Mouse (Mus musculus): Measurements from ENCODE around the gene Tufm. TPM values are rescaled to one million over a fixed set of nuclear protein-coding genes. Genes with fewer than 3 reads are reported as not detected.
"Not testable (repeated sequence)": the region's sequence is repeated elsewhere in the genome, so short reads cannot be mapped to it uniquely, and the experiment has no call there.

Gene Tufm
- polyA plus RNA-seq, 1 experiment from 2014 or later, result 146 TPM

GRCm38 (mm10) chr7:126487617-126488385 lies 640 bp downstream of the Tufm start:
- not testable (repeated sequence) for H3K27me3 ChIP-seq (ENCODE audit: control insufficient read depth, insufficient read depth, low read length); H3K36me3 ChIP-seq (ENCODE audit: control insufficient read depth, insufficient read depth, low read length); H3K9me3 ChIP-seq (ENCODE audit: control insufficient read depth, low read length); DNase-seq (ENCODE audit: low spot score, missing footprints); H3K27ac ChIP-seq (ENCODE audit: low read depth, low read length); H3K4me1 ChIP-seq (ENCODE audit: control insufficient read depth, insufficient read depth, low read length)
- ATAC-seq (ENCODE audit: low FRiP score), result peak; percentile 53; the same call in 1 of the 2 replicates
- 23% methylated on average over 22 of the region's 25 CpGs for WGBS
- H3K9ac ChIP-seq (ENCODE audit: low read length), result peak overlapping the region; percentile 74
- peak overlapping the region; percentile 64 for H3K4me3 ChIP-seq (ENCODE audit: low read depth, low read length)
- H3K4me2 ChIP-seq, result peak overlapping the region; percentile 93

DNA sequence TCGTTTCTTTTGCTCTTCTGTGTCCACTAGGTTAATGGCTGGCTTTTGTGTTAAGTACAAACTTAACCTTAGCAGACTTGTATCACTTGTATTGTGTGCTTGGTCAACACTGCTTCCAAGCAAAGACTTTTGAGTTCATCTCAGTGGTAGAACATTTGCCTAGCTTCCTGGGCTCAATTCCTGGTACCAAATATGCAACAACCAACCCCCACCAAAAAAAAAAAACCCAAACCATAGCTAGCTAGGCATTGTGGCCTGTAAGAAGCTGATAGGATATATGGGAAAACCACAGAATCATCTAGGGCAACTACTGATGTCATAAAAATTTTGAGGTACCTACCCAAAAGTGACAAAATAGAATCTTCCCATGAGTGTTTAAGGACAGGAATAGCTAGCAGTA lies 3.8 kb downstream of the Tufm start:
- ATAC-seq (ENCODE audit: low FRiP score), result no peak
- H3K4me2 ChIP-seq, result no peak overlapping the region
- peaks cover 32% of the 10 kb centered on the region for H3K36me3 ChIP-seq (ENCODE audit: control insufficient read depth, insufficient read depth, low read length)
- H3K9ac ChIP-seq (ENCODE audit: low read length), result no peak overlapping the region
- no peak for DNase-seq (ENCODE audit: low spot score, missing footprints)
- H3K9me3 ChIP-seq (ENCODE audit: control insufficient read depth, low read length), result no peaks in the 10 kb centered on the region
- H3K4me1 ChIP-seq (ENCODE audit: control insufficient read depth, insufficient read depth, low read length), result peaks cover 6% of the 10 kb centered on the region; the same call in 1 of the 2 replicates
- no peaks in the 10 kb centered on the region for H3K27me3 ChIP-seq (ENCODE audit: control insufficient read depth, insufficient read depth, low read length)
- 91% methylated on average over 1 of the region's 1 CpGs for WGBS
- H3K4me3 ChIP-seq (ENCODE audit: low read depth, low read length), result no peak overlapping the region
- no peak overlapping the region for H3K27ac ChIP-seq (ENCODE audit: low read depth, low read length)

DNA sequence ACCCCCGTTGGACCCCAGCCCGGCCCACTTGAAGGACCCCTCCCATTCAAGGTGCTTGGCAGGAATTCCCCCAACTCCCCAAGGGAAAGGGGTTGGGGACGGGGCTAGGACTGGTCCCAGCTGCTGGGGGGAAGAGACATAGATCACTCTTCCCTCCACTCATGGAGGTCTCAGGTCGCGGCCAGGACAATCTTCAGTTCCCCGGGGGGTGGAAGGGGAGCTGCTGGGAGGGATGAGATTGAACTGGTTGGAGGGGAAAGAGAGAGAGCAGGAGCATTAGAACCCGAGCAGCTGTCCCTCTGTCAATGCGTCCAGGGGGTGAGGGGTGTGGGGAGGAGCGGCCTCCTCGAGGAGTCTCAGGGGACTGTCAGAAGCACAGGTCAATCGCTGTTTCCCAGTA lies 4.8 kb downstream of the Tufm start:
- no peak for ATAC-seq (ENCODE audit: low FRiP score)
- DNase-seq (ENCODE audit: low spot score, missing footprints), result no peak
- Histone ChIP-seq H3K4me3 (ENCODE audit: low read depth, low read length) (no peak overlapping the region), H3K27ac (ENCODE audit: low read depth, low read length) (no peak overlapping the region), H3K27me3 (ENCODE audit: control insufficient read depth, insufficient read depth, low read length) (no peaks in the 10 kb centered on the region), H3K4me2 (no peak overlapping the region), H3K36me3 (ENCODE audit: control insufficient read depth, insufficient read depth, low read length) (peaks cover 35% of the 10 kb centered on the region), H3K9me3 (ENCODE audit: control insufficient read depth, low read length) (no peaks in the 10 kb centered on the region), H3K9ac (ENCODE audit: low read length) (no peak overlapping the region), H3K4me1 (ENCODE audit: control insufficient read depth, insufficient read depth, low read length) (peaks cover 6% of the 10 kb centered on the region; the same call in 1 of the 2 replicates)
- 65% methylated on average over 11 of the region's 11 CpGs for WGBS

- H3K36me3 ChIP-seq (ENCODE audit: control insufficient read depth, insufficient read depth, low read length), result peaks cover 53% of the 10 kb centered on the region
- H3K4me1 ChIP-seq (ENCODE audit: control insufficient read depth, insufficient read depth, low read length), result no peaks in the 10 kb centered on the region
- DNase-seq (ENCODE audit: low spot score, missing footprints) (no peak), ATAC-seq (ENCODE audit: low FRiP score) (no peak)
- no peaks in the 10 kb centered on the region for H3K27me3 ChIP-seq (ENCODE audit: control insufficient read depth, insufficient read depth, low read length)
- no peak overlapping the region for H3K9ac ChIP-seq (ENCODE audit: low read length)
- H3K4me2 ChIP-seq, result no peak overlapping the region
- H3K27ac ChIP-seq (ENCODE audit: low read depth, low read length), result no peak overlapping the region
- H3K4me3 ChIP-seq (ENCODE audit: low read depth, low read length), result no peak overlapping the region
- H3K9me3 ChIP-seq (ENCODE audit: control insufficient read depth, low read length), result no peaks in the 10 kb centered on the region
- WGBS, result 86% methylated on average over 6 of the region's 6 CpGs
Measured at GRCm38 (mm10) chr7:126494120-126494519, 7.0 kb downstream of the Tufm start.

DNA sequence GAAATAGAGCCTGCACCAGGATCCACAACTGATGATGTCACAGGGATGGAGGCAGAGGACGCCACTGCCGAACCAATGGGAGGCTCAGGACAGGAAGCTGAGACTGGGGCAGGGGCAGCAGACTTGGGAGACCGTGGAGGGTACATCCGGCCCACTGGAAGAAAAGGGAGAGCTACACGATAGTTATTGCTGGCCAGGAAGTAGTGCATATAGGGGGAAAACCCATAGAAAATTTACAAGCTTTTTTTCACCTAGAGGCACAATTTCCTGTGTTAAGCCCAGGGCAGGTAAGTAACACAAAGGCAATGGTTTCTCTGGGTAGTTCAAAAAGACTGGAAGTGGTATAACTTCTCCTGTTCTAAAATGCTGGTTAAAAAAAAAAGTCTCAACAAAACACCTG lies 9.3 kb downstream of the Tufm start:
- Histone ChIP-seq H3K4me3 (ENCODE audit: low read depth, low read length) (no peak overlapping the region), H3K27me3 (ENCODE audit: control insufficient read depth, insufficient read depth, low read length) (no peaks in the 10 kb centered on the region), H3K9me3 (ENCODE audit: control insufficient read depth, low read length) (no peaks in the 10 kb centered on the region), H3K4me1 (ENCODE audit: control insufficient read depth, insufficient read depth, low read length) (peaks cover 4% of the 10 kb centered on the region; the same call in 1 of the 2 replicates), H3K4me2 (no peak overlapping the region), H3K36me3 (ENCODE audit: control insufficient read depth, insufficient read depth, low read length) (peaks cover 71% of the 10 kb centered on the region), H3K9ac (ENCODE audit: low read length) (no peak overlapping the region), H3K27ac (ENCODE audit: low read depth, low read length) (no peak overlapping the region)
- DNase-seq (ENCODE audit: low spot score, missing footprints) (peak; percentile 21), ATAC-seq (ENCODE audit: low FRiP score) (no peak)
- WGBS, result 91% methylated on average over 5 of the region's 5 CpGs

DNA sequence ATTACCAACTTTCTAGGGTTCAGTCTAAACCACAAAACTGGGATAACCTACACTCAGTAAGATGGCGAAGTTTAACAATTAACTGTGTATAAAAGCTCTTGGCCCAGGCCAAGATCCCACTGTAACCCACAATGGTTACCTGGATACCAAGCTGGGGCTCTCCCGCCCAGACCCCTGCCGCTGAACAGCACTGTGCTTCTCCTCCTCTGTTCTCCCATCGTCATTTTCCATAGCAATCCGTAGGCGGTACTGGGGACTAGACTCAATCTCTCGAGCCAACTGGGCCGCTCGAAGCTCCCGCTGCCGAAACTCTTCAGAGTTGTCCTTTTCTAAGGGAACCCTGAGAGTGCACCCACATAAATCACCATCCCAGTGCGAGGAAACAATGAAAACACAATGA lies 10.8 kb downstream of the Tufm start:
- DNase-seq (ENCODE audit: low spot score, missing footprints) (peak; percentile 73), ATAC-seq (ENCODE audit: low FRiP score) (no peak)
- H3K9ac ChIP-seq (ENCODE audit: low read length), result no peak overlapping the region
- no peak overlapping the region for H3K27ac ChIP-seq (ENCODE audit: low read depth, low read length)
- H3K4me1 ChIP-seq (ENCODE audit: control insufficient read depth, insufficient read depth, low read length), result peaks cover 4% of the 10 kb centered on the region; the same call in 1 of the 2 replicates
- WGBS, result 95% methylated on average over 12 of the region's 12 CpGs
- no peaks in the 10 kb centered on the region for H3K27me3 ChIP-seq (ENCODE audit: control insufficient read depth, insufficient read depth, low read length)
- peaks cover 64% of the 10 kb centered on the region for H3K36me3 ChIP-seq (ENCODE audit: control insufficient read depth, insufficient read depth, low read length)
- H3K4me3 ChIP-seq (ENCODE audit: low read depth, low read length), result no peak overlapping the region
- H3K4me2 ChIP-seq, result no peak overlapping the region
- no peaks in the 10 kb centered on the region for H3K9me3 ChIP-seq (ENCODE audit: control insufficient read depth, low read length)

GRCm38 (mm10) chr7:126499416-126499815 lies 12.3 kb downstream of the Tufm start:
- peaks cover 51% of the 10 kb centered on the region for H3K36me3 ChIP-seq (ENCODE audit: control insufficient read depth, insufficient read depth, low read length)
- WGBS, result 94% methylated on average over 7 of the region's 7 CpGs

GRCm38 (mm10) chr7:126501684-126502022 lies 14.5 kb downstream of the Tufm start:
- Histone ChIP-seq H3K4me2 (peak overlapping the region; percentile 73), H3K4me3 (ENCODE audit: low read depth, low read length) (peak overlapping the region; percentile 100), H3K9me3 (ENCODE audit: control insufficient read depth, low read length) (no peaks in the 10 kb centered on the region), H3K4me1 (ENCODE audit: control insufficient read depth, insufficient read depth, low read length) (peaks cover 7% of the 10 kb centered on the region; the same call in 1 of the 2 replicates), H3K9ac (ENCODE audit: low read length) (peak overlapping the region; percentile 100), H3K36me3 (ENCODE audit: control insufficient read depth, insufficient read depth, low read length) (peaks cover 36% of the 10 kb centered on the region), H3K27me3 (ENCODE audit: control insufficient read depth, insufficient read depth, low read length) (no peaks in the 10 kb centered on the region), H3K27ac (ENCODE audit: low read depth, low read length) (peak overlapping the region; percentile 98)
- no peak for ATAC-seq (ENCODE audit: low FRiP score)
- no peak for DNase-seq (ENCODE audit: low spot score, missing footprints)
- 6% methylated on average over 9 of the region's 9 CpGs for WGBS

More at GRCm38 (mm10) chr7:126499416-126499815, 12.3 kb downstream of the Tufm start:
- H3K27ac ChIP-seq (ENCODE audit: low read depth, low read length), result no peak overlapping the region
- no peak overlapping the region for H3K4me2 ChIP-seq
- no peak for ATAC-seq (ENCODE audit: low FRiP score)
- no peak overlapping the region for H3K9ac ChIP-seq (ENCODE audit: low read length)
- H3K4me1 ChIP-seq (ENCODE audit: control insufficient read depth, insufficient read depth, low read length), result peaks cover 7% of the 10 kb centered on the region; the same call in 1 of the 2 replicates
- H3K4me3 ChIP-seq (ENCODE audit: low read depth, low read length), result no peak overlapping the region
- no peaks in the 10 kb centered on the region for H3K9me3 ChIP-seq (ENCODE audit: control insufficient read depth, low read length)
- no peaks in the 10 kb centered on the region for H3K27me3 ChIP-seq (ENCODE audit: control insufficient read depth, insufficient read depth, low read length)
- peak; percentile 75 for DNase-seq (ENCODE audit: low spot score, missing footprints)

DNA sequence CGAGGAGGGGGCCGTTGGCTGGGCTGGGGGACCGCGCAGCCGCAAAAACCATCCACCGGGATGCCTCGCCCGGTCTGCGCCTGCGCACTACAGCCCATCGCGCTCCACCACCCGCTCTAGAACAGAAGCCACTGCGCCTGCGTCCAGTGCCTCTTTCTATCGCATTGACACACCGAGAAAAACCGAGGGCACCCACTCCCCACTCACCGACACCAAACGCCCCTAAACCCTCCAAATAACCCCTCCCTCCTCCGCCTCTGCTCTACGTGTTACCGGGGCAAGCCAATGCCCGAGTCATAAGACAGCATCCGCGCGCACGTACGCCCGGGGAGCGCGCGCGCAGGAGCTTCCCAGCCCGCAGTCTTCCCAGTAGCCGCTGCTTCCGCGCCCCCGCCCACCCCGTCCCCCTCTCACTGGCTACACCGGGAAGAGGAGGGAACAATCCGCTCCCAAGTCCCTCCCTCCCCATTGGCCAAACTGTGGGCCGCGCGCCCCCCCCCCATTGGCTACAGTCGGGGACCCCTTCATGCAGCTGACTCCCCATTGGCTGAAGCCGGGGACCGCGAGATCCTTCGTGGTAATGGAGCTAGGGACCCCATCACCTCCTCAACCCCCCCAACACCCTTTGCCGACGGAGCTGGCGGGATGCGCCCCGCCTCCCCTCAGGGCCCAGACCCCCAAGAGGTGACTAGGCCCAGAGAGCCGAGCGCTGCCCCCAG lies 15.0 kb downstream of the Tufm start:
- peaks cover 34% of the 10 kb centered on the region for H3K36me3 ChIP-seq (ENCODE audit: control insufficient read depth, insufficient read depth, low read length)
- no peaks in the 10 kb centered on the region for H3K27me3 ChIP-seq (ENCODE audit: control insufficient read depth, insufficient read depth, low read length)
- DNase-seq (ENCODE audit: low spot score, missing footprints) (peak; percentile 100), ATAC-seq (ENCODE audit: low FRiP score) (peak; percentile 92)
- peak overlapping the region; percentile 100 for H3K4me3 ChIP-seq (ENCODE audit: low read depth, low read length)
- H3K4me1 ChIP-seq (ENCODE audit: control insufficient read depth, insufficient read depth, low read length), result peaks cover 7% of the 10 kb centered on the region; the same call in 1 of the 2 replicates
- under 1% methylated on average over 51 of the region's 57 CpGs for WGBS
- no peaks in the 10 kb centered on the region for H3K9me3 ChIP-seq (ENCODE audit: control insufficient read depth, low read length)
- peak overlapping the region; percentile 100 for H3K9ac ChIP-seq (ENCODE audit: low read length)
- peak overlapping the region; percentile 98 for H3K27ac ChIP-seq (ENCODE audit: low read depth, low read length)
- H3K4me2 ChIP-seq, result peak overlapping the region; percentile 73
